Mouse (Mus musculus): Measurements from ENCODE around the gene U2af2. TPM values are rescaled to one million over a fixed set of nuclear protein-coding genes. Genes with fewer than 3 reads are reported as not detected.

Gene U2af2
- polyA plus RNA-seq, 1 experiment, result 404 TPM

- TF ChIP-seq CTCF (IDR thresholded peaks at IDR 0.05; ENCODE audit: borderline replicate concordance, extremely low read depth, insufficient read depth, insufficient read length) (no peak), POLR2A (IDR thresholded peaks at IDR 0.05; ENCODE audit: borderline replicate concordance, extremely low read depth, insufficient read depth, insufficient read length, poor library complexity, severe bottlenecking) (peak; percentile 56)
- peak; percentile 100 for DNase-seq (ENCODE audit: low read depth)
Measured at GRCm38 (mm10) chr7:5020000-5020681, 41.8 kb upstream of the U2af2 start, which contains the start of the genes Zfp865 and Ccdc106. Zfp865 (plus strand) TSS chr7:5020376. Ccdc106 (plus strand) TSS chr7:5020553.

DNA sequence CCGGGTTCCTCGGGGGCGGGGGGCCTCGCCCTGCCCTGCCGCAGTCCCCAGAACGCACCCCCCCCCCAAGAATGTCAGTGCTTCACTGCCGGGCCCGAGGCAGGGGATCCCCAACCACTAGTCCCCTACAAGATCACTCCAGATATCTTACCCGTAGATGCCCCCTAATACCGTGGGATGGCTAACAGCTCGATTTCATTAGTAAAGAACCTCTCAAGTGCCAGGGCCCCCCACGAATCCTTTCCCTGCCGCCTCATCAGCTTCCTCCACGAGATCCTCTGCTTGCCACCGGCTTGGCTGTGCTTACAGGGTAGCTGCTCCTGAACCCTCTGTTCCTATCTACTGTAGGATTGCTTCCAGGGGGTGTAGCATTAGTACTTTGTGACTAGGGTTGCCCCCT is 41.3 kb upstream of the U2af2 start:
- TF ChIP-seq POLR2A (IDR thresholded peaks at IDR 0.05; ENCODE audit: borderline replicate concordance, extremely low read depth, insufficient read depth, insufficient read length, poor library complexity, severe bottlenecking), result no peak
- TF ChIP-seq CTCF (IDR thresholded peaks at IDR 0.05; ENCODE audit: borderline replicate concordance, extremely low read depth, insufficient read depth, insufficient read length), result no peak
- DNase-seq (ENCODE audit: low read depth), result no peak

DNA sequence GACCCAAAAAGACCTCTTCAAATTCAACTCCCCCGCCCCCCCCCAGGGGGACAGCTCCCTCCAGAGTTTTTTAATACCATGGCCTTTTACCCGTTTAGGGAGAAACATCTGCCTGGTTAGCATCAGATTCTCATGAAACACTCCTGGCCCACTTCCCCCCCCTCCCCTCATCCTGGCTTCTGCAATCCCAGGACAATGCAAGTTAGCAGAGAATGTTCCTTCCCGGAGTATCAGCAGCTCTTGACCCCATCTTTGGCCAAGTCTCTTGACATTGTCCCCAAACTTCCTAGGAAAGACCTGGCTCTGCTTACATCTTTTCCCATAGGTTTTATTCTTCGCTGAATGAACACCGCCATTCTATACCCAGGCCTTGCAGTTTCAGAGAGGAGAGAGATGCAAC is 40.7 kb upstream of the U2af2 start:
- TF ChIP-seq POLR2A (IDR thresholded peaks at IDR 0.05; ENCODE audit: borderline replicate concordance, extremely low read depth, insufficient read depth, insufficient read length, poor library complexity, severe bottlenecking) (no peak), CTCF (IDR thresholded peaks at IDR 0.05; ENCODE audit: borderline replicate concordance, extremely low read depth, insufficient read depth, insufficient read length) (no peak)

DNA sequence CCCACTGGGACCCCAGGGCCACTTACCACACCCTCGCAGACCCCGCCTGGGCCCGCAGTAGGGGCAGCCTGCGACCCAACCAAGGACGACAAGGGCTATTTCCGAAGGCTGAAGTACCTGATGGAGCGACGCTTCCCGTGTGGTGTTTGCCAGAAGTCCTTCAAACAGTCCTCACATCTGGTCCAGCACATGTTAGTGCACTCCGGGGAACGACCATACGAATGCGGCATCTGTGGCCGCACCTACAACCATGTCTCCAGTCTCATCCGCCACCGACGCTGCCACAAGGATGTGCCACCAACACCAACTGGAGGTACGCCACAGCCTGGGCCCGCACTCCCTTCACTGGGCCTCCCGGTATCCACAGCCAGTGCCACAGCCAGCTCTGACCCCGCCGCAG is 32.4 kb upstream of the U2af2 start:
- DNase-seq (ENCODE audit: low read depth), result no peak
- TF ChIP-seq POLR2A (IDR thresholded peaks at IDR 0.05; ENCODE audit: borderline replicate concordance, extremely low read depth, insufficient read depth, insufficient read length, poor library complexity, severe bottlenecking) (no peak), CTCF (IDR thresholded peaks at IDR 0.05; ENCODE audit: borderline replicate concordance, extremely low read depth, insufficient read depth, insufficient read length) (no peak)

More for the DNA sequence above, 40.7 kb upstream of the U2af2 start:
- no peak for DNase-seq (ENCODE audit: low read depth)

GRCm38 (mm10) chr7:5029946-5030345 is 32.0 kb upstream of the U2af2 start:
- DNase-seq (ENCODE audit: low read depth), result no peak
- TF ChIP-seq POLR2A (IDR thresholded peaks at IDR 0.05; ENCODE audit: borderline replicate concordance, extremely low read depth, insufficient read depth, insufficient read length, poor library complexity, severe bottlenecking) (no peak), CTCF (IDR thresholded peaks at IDR 0.05; ENCODE audit: borderline replicate concordance, extremely low read depth, insufficient read depth, insufficient read length) (no peak)

DNA sequence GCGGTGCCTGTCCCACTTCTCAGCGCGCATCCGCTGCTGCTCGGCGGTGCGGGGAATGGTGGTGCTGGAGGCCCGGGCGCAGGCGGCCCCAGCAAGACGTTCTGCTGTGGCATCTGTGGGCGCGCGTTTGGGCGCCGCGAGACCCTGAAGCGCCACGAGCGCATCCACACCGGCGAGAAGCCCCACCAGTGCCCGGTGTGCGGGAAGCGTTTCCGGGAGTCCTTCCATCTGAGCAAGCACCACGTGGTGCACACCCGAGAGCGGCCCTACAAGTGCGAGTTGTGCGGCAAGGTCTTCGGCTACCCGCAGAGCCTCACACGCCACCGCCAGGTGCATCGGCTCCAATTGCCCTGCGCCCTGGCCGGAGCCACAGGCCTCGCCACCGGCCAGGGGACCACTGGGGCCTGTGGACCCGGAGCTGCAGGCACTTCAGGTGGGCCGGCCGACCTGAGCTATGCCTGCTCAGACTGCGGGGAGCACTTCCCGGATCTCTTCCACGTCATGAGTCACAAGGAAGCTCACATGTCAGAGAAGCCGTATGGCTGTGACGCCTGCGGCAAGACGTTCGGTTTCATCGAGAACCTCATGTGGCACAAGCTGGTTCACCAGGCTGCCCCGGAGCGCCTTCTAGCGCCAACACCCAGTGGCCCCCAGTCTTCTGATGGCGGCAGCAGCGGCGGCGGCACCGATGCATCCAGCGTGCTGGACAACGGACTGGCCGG is 31.2 kb upstream of the U2af2 start:
- no peak for DNase-seq (ENCODE audit: low read depth)
- TF ChIP-seq POLR2A (IDR thresholded peaks at IDR 0.05; ENCODE audit: borderline replicate concordance, extremely low read depth, insufficient read depth, insufficient read length, poor library complexity, severe bottlenecking) (no peak), CTCF (IDR thresholded peaks at IDR 0.05; ENCODE audit: borderline replicate concordance, extremely low read depth, insufficient read depth, insufficient read length) (no peak)

- TF ChIP-seq CTCF (IDR thresholded peaks at IDR 0.05; ENCODE audit: borderline replicate concordance, extremely low read depth, insufficient read depth, insufficient read length) (no peak), POLR2A (IDR thresholded peaks at IDR 0.05; ENCODE audit: borderline replicate concordance, extremely low read depth, insufficient read depth, insufficient read length, poor library complexity, severe bottlenecking) (no peak)
- no peak for DNase-seq (ENCODE audit: low read depth)
Measured at GRCm38 (mm10) chr7:5031496-5031895, 30.4 kb upstream of the U2af2 start.

GRCm38 (mm10) chr7:5033818-5034217 is 28.1 kb upstream of the U2af2 start, which contains the start of gene 4632433K11Rik:
4632433K11Rik (plus strand) TSS chr7:5034118.
- no peak for DNase-seq (ENCODE audit: low read depth)
- TF ChIP-seq POLR2A (IDR thresholded peaks at IDR 0.05; ENCODE audit: borderline replicate concordance, extremely low read depth, insufficient read depth, insufficient read length, poor library complexity, severe bottlenecking) (no peak), CTCF (IDR thresholded peaks at IDR 0.05; ENCODE audit: borderline replicate concordance, extremely low read depth, insufficient read depth, insufficient read length) (no peak)

DNA sequence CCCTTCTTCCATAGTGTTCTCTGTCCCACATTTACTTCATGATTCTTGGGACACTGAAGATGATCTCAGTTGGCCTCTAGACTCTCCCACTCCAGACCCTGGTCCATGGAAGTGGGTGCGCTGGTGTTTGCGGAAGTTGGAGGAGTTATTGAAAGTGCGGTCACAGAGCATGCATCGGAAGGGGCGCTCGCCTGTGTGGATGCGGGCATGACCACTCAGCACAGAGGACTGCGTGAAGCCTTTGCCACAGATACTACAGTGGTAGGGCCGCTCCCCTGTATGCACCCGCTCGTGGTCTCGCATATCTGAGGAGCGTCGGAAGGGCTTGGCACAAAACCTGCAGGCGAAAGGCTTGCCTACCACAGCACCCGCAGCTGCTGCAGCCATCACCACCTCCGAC is 26.3 kb upstream of the U2af2 start:
- TF ChIP-seq POLR2A (IDR thresholded peaks at IDR 0.05; ENCODE audit: borderline replicate concordance, extremely low read depth, insufficient read depth, insufficient read length, poor library complexity, severe bottlenecking) (no peak), CTCF (IDR thresholded peaks at IDR 0.05; ENCODE audit: borderline replicate concordance, extremely low read depth, insufficient read depth, insufficient read length) (no peak)
- DNase-seq (ENCODE audit: low read depth), result no peak

DNA sequence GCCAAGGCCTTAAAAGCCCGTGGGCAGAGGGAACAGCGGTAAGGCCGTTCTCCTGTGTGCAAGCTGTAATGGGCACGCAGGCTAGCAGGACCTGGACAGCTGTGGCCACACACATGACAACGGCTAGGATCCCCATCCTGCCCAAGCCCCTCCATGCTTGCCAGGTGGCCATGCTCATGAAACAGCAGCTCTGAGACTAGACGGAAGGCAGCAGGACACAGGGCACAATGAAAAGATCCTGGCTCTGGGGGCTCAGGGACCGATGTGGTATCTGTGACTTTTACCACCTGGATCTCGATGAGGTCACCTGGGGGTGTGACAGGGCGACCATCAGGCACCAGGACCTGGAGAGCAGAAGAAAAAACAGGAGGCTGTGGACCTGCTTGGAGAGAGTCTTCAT is 25.8 kb upstream of the U2af2 start:
- no peak for DNase-seq (ENCODE audit: low read depth)
- no peak for TF ChIP-seq POLR2A (IDR thresholded peaks at IDR 0.05; ENCODE audit: borderline replicate concordance, extremely low read depth, insufficient read depth, insufficient read length, poor library complexity, severe bottlenecking)
- TF ChIP-seq CTCF (IDR thresholded peaks at IDR 0.05; ENCODE audit: borderline replicate concordance, extremely low read depth, insufficient read depth, insufficient read length), result no peak

DNA sequence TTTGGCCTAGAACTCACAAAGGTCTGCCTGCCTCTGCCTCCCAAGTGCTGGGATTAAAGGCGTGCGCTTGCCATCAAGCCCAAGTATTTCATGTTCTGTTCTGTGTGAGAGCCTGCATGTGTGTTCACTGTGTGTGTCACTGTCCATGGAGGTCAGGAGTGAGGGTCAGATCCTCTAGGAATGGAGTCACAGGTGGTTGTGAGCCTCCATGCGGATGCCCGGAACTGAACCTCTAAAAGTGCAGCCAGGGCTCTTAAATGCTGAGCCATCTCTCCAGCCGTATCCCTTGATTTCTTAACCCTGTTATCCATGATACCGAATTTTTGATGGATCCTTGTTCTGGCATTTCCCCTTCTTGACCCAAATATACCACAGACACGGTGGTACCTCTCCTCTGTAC is 24.9 kb upstream of the U2af2 start:
- no peak for DNase-seq (ENCODE audit: low read depth)
- TF ChIP-seq POLR2A (IDR thresholded peaks at IDR 0.05; ENCODE audit: borderline replicate concordance, extremely low read depth, insufficient read depth, insufficient read length, poor library complexity, severe bottlenecking) (no peak), CTCF (IDR thresholded peaks at IDR 0.05; ENCODE audit: borderline replicate concordance, extremely low read depth, insufficient read depth, insufficient read length) (no peak)

Data from brain, embryonic 14.5 days (tissue).